Mouse (Mus musculus) layer of hippocampus, adult 18-20 months (tissue): ENCODE measurements around the gene Cbr3. TPM values are rescaled to one million over a fixed set of nuclear protein-coding genes. Genes with fewer than 3 reads are reported as not detected.
"Not testable (repeated sequence)": the region's sequence is repeated elsewhere in the genome, so short reads cannot be mapped to it uniquely, and the experiment has no call there.

Experiments used
- DNase-seq, 2 experiments: peaks; one replicate each; pipeline ENCODE4 v3.0.0; 2022; ENCODE audit warnings: low spot score in 2 of 2
- long read RNA-seq: library from polyadenylated mRNA; stranded (forward); transcript quantifications from one replicate; pipeline ENCODE4 v2.0.0, GENCODE M21; 2021
- total RNA-seq, 2 experiments: library from RNA; stranded (reverse); gene quantifications; 2 replicates each; pipeline ENCODE4 v1.2.3; 2021

The Cbr3 gene
- 10 to 100 TPM; 16.2 to 18.5 TPM for total RNA-seq
- long read RNA-seq, transcript Cbr3-201 (3 exons, 1,170 nt) = major isoform, 11 of 13 reads
- long read RNA-seq, partial matches to known transcripts = 0 of 13 reads
- long read RNA-seq, other reads (novel, unspliced or antisense) = 2 of 13 reads

- peak; percentile 68 to 82 for DNase-seq
Observed at GRCm38 (mm10) chr16:93682689-93683507, at the start of gene Cbr3. Gene Cbr3, plus strand, starts transcription at chr16:93683215.

DNA sequence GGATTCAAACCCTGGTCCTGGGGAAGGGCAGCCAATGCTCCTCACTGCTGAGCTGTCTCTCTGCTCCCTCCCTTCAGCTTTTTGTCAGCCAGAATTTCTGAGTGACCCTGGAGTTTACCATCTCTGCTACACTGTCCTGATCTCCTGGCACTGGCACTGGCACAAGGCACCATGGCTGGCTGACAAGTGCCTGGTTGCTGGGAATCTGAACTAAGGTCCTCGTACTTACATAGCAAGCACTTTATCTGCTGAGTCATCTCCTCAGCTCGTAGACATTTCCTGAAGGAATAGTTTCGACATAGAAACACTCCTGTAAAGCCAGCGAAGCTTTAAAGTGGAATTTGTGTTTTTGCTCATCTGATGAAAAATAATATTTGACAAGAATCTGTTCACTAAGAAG, 39.0 kb upstream of the Cbr3 start:
- DNase-seq = no peak

GRCm38 (mm10) chr16:93648441-93649183, 34.4 kb upstream of the Cbr3 start:
- DNase-seq = no peak

- DNase-seq = no peak
Observed at GRCm38 (mm10) chr16:93667976-93668375, 15.0 kb upstream of the Cbr3 start.

DNA sequence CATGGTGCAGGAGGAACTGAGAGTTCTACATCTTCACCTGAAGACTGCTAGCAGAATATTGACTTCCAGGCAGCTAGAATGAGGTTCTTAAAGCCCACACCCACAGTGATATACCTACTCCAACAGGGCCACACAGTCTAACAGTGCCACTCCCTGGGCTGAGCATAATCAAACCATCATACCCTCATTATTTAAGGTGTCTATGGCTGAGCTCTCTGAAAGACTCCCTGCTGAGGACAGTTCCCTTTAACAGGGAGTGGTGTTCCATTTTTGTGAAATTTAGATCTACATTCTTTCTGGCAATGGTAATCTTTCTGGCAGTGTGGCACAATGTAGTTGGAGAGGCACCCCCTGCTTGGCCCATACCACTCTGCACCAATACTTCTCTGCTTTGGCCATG, 13.5 kb upstream of the Cbr3 start:
- DNase-seq = no peak

DNA sequence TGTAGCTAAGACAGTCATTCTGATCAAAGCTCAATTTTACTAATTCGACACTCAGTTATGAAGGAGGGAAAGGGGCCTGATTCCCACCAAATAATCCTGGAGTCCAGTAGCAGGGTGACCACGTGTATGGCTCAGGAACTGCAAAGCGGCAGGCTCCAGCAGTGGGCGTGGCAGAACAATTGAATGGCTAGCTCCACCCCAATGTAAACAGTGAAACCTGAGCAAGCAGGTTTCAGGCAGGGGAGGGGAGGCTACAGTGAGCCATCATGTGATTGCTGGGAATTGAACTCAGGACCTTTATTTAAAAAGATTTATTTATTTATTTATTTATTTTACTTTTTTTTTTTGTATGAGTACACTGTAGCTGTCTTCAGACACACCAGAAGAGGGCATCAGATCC, 12.5 kb upstream of the Cbr3 start:
- not testable (repeated sequence) for DNase-seq

GRCm38 (mm10) chr16:93671064-93671463, 12.0 kb upstream of the Cbr3 start:
- DNase-seq = no peak

- no peak for DNase-seq
Observed at GRCm38 (mm10) chr16:93676376-93676775, 6.6 kb upstream of the Cbr3 start.

GRCm38 (mm10) chr16:93678206-93678605, 4.8 kb upstream of the Cbr3 start:
- DNase-seq = no peak

- peak in 1 of 2 experiments; percentile 41 for DNase-seq
Observed at GRCm38 (mm10) chr16:93679165-93679564, 3.9 kb upstream of the Cbr3 start.

DNA sequence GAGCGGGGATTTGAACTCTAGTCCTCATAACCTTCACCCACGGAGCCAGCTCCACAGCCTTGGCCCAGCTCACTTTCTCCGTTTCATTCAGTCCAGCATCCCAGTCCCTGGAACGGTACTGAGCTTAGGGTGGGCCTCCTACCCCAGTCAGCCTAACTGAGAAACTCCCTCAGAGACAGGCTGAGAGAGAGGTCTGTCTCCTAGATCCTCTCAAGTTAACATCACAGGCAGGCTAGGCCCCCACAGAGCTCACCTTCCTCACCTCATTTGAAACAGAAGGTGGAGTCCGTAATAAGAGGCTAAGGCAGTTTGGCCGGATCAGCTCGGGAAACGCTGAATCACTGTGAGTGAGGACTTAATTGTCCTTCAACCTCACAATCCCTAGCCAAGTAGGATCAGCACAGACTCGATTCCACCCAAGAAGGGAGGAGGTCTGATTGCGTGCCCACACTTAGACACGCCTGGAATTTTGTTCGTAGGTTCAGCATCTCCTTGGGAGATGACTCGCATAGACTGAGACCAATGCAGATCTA, 793 bp upstream of the Cbr3 start:
- no peak for DNase-seq

DNA sequence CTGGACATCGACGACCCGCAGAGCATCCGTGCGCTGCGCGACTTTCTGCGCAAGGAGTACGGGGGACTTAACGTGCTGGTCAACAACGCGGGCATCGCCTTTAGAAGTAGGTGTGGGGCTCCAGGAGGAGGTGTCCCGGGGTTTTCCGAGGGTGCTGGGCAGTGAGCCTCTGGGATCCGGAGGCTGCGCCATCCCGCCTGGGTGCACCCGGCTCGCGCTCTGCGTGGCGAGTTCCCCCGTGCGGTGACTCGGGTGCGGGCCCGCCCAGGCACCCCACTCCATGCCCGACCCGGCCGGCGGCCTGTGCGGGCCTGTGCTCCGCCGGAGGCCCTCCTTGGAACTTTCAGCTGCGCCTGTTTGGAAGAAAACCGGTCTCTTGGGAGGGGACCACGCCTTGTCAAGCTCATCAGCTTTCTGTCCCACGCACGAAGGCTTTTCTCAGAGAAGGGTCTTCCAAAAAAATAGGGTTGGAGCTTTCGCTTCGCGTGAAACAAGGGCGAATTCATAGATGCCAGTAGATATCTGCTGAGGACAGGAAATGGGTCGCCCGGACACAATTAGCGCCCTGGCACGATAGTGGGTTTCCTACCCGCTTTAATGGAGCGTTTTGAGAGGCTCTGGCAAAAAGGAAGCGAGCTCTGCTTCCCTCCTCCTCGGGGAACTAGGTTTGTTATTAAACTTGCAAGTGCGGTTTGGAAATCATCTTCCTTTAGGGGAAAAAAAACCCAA, 657 bp downstream of the Cbr3 start:
- DNase-seq = peak in 1 of 2 experiments; percentile 35

DNA sequence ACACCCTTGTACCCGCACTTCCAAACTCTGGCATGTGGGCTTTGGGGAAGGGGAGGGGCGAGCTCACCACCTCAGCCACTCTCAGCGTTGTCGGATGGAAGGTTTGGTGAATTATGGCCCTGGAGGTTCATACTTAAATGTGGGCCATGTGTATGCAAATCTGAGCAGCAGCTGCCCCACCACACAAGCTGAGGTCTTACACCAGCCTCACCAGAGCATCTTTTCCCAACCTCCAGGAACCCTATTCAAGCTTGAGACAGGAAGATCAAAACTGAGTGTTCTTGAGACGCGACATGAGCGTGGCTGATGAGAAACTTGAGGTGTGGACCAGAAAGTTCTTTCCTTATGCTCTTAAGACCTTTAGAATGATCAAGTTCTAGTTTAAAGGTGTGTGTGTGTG, 1.4 kb downstream of the Cbr3 start:
- no peak for DNase-seq

- DNase-seq = not testable (repeated sequence)
Observed at GRCm38 (mm10) chr16:93685783-93686182, 2.8 kb downstream of the Cbr3 start.

DNA sequence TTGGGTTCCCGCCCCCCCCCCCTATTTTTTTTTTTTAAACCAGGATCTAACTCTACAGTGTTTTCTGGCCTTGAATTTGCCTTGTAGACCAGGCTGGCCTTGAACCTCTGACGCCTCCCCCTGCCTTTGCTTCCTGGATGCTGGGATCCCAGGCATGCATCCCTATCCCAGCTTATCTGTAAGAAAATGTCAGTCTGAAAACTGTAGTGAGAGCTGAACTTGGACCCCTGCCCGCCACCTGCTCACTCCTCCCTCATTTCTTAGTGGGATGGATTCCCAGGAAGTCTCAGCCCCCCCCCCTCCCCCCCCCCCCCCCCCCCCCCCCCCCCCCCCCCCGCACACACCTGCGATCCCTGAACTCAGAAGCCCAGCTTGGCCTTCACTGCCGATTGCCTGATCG, 3.4 kb downstream of the Cbr3 start:
- DNase-seq = no peak

DNA sequence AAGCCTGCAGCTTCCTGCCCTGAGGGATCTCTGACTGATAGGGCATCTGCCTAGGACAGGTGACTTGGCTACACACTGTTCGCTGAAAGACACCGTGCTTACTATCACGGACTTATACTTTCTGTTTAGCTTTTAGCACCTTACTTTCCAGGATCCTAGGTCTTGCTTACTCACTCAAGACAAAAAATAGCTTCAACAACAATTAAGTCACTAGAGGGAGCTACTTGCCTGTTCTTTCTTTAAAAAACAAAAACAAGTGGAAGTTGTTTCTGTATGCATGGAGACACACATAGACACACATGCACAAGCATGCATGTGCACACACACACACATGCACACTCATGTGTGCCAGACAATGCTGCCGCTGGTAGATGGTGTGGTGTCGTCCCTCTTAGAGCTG, 3.9 kb downstream of the Cbr3 start:
- DNase-seq = peak in 1 of 2 experiments; percentile 40

GRCm38 (mm10) chr16:93691206-93691841, 8.3 kb downstream of the Cbr3 start:
- DNase-seq = no peak

DNA sequence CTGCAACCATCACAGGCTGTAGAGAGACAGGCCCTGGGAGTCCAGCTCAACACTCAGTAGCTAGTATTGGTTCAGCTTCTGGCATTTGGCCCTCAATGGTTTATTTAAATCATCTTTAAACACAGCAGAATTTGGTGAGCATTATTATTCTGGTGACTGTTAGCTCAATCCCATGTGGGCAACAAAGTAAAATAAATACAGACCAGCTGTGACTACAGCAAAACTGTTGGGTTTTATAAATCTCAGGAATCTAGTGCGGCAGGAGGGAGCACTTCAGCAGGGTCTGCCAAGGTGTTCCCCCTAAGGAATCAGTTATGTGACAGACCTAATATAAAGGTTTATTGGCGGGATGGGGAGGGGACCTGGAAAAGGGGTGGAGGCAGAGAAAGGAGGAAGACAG, 9.7 kb downstream of the Cbr3 start:
- no peak for DNase-seq

DNA sequence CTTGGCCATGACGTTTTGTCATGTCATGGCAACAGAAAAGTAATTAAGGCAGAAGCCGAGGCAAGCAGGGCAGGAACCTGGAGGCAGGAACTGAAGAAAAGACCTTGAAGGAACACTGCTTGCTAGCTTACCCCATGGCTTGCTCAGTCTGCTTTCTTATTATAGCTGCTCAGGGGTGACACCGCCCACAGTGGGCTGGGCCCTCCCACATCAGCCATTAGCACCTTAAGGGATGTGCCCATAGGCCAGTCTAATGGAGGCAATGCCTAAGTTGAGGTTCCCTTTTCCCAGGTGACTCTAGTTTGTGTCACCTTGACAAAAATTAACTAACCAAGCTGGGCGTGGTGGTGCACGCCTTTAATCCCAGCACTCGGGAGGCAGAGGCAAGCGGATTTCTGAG, 24.1 kb downstream of the Cbr3 start:
- DNase-seq = no peak

- no peak for DNase-seq
Observed at GRCm38 (mm10) chr16:93709217-93709616, 26.2 kb downstream of the Cbr3 start.

DNA sequence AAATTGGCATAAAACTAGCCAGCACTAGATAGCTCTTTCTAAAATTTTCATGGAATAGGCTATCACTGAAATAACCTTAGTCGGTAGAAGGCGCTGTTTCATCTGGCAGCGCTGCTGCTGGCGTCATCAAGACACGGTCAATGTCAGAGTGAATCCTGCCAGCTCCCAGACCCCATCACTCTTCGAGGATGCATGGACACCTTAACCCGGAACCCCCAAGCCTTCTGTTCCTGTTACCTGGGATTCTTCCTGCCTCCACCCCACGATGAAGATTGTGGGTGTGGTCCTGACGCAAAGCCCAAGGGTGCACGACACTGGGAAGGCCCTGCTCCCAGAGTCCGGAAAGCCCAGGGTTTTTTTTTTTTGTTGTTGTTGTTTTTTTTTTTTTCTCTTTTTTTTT, 27.9 kb downstream of the Cbr3 start:
- DNase-seq = peak; percentile 62 to 88
